Mouse (Mus musculus) intestine, postnatal 0 days (tissue): ENCODE measurements at regions not wholly inside any gene's neighbourhood (a gene's known extent, or its start where the extent isn't known, plus 50 kb on each side); places are given as distances from the start of the nearest gene placed in this dataset.

Experiments
- ATAC-seq: fragments of 200-750 bp; cut with Nextera tagmentation; 2 replicates; pipeline ENCODE4 v1.8.0; 2017; ENCODE audit warnings: mild to moderate bottlenecking, moderate TSS enrichment, moderate library complexity
- H3K27ac ChIP-seq: fragments of 300-500 bp; sonication (generic); 2 replicates; pipeline ENCODE4 v1.5.1; 2014; ENCODE audit warnings: mild to moderate bottlenecking, low read depth, low read length, moderate library complexity
- H3K27me3 ChIP-seq: fragments of 300-500 bp; sonication (generic); replicated peaks from 2 replicates; pipeline ENCODE4 v1.6.1; 2014; ENCODE audit warnings: low read length, mixed read lengths; ENCODE audit not compliant: control insufficient read depth, insufficient read depth
- H3K36me3 ChIP-seq: fragments of 300-500 bp; sonication (generic); 2 replicates; pipeline ENCODE4 v1.6.1; 2014; ENCODE audit warnings: mild to moderate bottlenecking, moderate library complexity; ENCODE audit not compliant: control insufficient read depth, insufficient read depth
- H3K4me1 ChIP-seq: fragments of 300-500 bp; sonication (generic); replicated peaks from 2 replicates; pipeline ENCODE4 v1.6.1; 2014; ENCODE audit warnings: antibody characterized with exemption, low read length, mixed read lengths; ENCODE audit not compliant: control insufficient read depth, insufficient read depth
- H3K4me2 ChIP-seq: fragments of 300-500 bp; sonication (generic); replicated peaks from 2 replicates; pipeline ENCODE4 v1.6.1; 2014; ENCODE audit warnings: low read depth, mild to moderate bottlenecking, moderate library complexity
- H3K4me3 ChIP-seq: fragments of 300-500 bp; sonication (generic); 2 replicates; pipeline ENCODE4 v1.5.1; 2014; ENCODE audit warnings: low read depth, low read length
- H3K9ac ChIP-seq: fragments of 300-500 bp; sonication (generic); 2 replicates; pipeline ENCODE4 v1.6.1; 2014; ENCODE audit warnings: mild to moderate bottlenecking, low read depth, low read length
- H3K9me3 ChIP-seq: fragments of 300-500 bp; sonication (generic); 2 replicates; pipeline ENCODE4 v1.6.1; 2016; ENCODE audit warnings: mixed run types; ENCODE audit not compliant: control insufficient read depth
- CTCF ChIP-seq: sonication (generic); IDR thresholded peaks from 2 replicates; pipeline ENCODE4 v1.5.1; 2016; ENCODE audit warnings: low read depth, mild to moderate bottlenecking, control low read depth, antibody characterized with exemption, moderate library complexity
- WGBS: fragments of 180-500 bp; shearing (Covaris S2); extraction: QIAGEN DNeasy Blood & Tissue Kit; methylation state at CpG from one replicate; pipeline ENCODE4 v1.1.7; 2014; 5-methylcytosine and 5-hydroxymethylcytosine counted together

DNA sequence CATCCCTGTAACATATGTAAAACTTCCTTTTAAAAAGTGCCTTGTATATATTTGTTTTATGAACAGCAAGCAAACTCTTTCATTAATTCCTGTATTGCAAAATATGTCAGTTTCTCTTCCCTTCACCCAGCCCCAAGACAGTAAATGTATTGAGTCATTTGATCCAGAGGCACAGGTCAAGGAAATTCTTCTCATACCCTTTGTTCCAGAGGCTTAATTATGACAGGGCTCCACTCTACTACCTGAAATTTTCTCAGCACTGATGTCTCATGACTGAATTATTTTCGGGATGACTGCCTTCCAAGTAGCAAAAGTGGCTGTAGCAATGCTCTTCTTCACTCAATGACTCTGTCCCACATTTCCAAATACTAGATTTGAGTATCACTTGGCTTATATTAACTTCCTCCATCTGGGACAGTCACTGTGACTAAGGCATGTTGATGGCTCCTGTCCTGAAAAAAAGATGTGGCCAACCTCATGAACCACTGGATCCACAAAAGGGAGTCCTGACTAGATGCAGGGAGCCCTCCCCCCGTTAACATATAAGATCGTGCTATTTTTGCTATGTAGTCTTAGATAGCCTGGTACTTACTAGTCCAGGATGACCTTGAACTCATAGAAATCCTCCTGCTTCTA lies 80.3 kb upstream of the Rbpj start:
- Histone ChIP-seq H3K9ac (no peak overlapping the region), H3K27ac (no peak overlapping the region), H3K4me2 (no peak overlapping the region), H3K27me3 (no peaks in the 10 kb centered on the region; the same call in 1 of the 2 replicates), H3K4me3 (no peak overlapping the region), H3K9me3 (no peaks in the 10 kb centered on the region), H3K36me3 (no peaks in the 10 kb centered on the region), H3K4me1 (no peaks in the 10 kb centered on the region)
- 87% methylated on average over 3 of the region's 3 CpGs for WGBS
- no peak for ATAC-seq
- no peak for TF ChIP-seq CTCF

DNA sequence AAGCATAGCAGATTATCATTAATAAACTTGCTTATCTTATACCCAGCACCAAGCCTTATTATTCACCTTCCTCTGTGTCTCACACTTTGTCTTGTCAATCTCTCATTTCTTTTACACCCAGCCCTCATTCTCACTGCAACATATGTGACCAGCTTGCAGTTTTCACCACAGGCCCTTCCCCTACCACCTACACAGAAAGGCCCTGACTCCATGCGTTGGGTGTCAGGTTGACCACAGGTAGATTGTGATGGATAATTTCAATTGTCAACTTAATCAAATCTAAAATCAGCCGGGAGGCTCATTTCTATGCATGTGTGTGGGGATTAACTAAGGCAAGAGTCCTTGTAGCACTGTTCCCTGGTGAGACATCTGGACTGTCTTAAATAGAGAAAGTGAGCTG lies 72.4 kb upstream of the Rbpj start:
- ATAC-seq = no peak
- H3K4me1 ChIP-seq = no peaks in the 10 kb centered on the region
- TF ChIP-seq CTCF = no peak
- H3K36me3 ChIP-seq = no peaks in the 10 kb centered on the region
- no peak overlapping the region for H3K27ac ChIP-seq
- no peaks in the 10 kb centered on the region for H3K27me3 ChIP-seq
- 86% methylated on average over 2 of the region's 2 CpGs for WGBS
- no peak overlapping the region for H3K4me3 ChIP-seq
- no peak overlapping the region for H3K9ac ChIP-seq
- H3K9me3 ChIP-seq = no peaks in the 10 kb centered on the region
- H3K4me2 ChIP-seq = no peak overlapping the region

DNA sequence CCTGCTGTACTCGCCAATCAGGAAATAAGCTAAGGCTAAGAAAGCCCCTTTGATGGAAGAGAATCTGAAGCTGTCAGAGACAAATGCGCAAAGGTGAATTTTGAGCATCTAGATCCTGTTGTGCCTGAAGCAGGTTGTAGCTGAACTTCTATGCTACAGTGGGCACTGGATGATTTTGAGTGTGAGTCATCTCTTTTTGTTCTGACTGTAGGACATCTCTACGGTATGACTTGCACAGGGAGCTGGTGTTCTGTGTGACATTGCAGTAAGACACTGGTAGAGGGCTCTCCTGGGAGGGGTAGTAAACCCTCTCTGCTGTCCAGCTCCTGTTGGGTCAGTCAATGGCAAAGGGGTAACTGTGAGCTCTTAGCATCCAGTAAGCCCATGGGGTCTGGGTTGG lies 71.4 kb upstream of the Rbpj start:
- Histone ChIP-seq H3K27me3 (no peaks in the 10 kb centered on the region), H3K4me3 (no peak overlapping the region), H3K9ac (no peak overlapping the region), H3K27ac (no peak overlapping the region), H3K36me3 (no peaks in the 10 kb centered on the region), H3K4me2 (no peak overlapping the region), H3K9me3 (no peaks in the 10 kb centered on the region), H3K4me1 (no peaks in the 10 kb centered on the region)
- 91% methylated on average over 3 of the region's 3 CpGs for WGBS
- no peak for TF ChIP-seq CTCF
- no peak for ATAC-seq

DNA sequence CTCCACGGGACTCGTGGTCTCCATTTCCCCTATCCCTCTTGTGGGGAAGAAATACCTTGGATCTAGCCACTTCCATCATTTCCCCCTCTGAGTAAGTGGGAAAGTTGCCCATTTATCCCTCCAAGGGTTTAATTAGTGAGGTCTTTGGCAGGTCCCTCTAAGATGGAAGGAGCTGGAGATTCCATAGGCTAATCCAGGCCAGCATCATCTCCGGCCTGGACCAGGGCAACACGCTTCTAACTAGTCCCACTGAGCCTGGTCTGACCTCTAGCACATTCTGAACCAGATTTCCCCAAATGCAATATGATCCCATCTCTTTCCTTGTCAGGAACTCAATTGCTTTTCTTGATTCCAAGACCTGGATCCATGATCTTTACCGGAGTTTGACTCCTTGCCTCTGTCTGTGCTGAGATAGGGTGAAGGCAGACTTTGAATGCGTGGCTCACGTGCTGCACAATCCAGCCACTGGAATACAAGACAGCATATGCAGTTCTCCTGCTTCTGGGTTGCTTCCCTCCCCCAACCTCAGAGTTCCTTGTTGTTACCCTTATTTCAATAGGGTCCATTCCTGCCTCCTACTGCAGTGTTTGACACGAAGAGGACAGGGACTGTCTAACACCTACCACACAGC lies 67.4 kb upstream of the Rbpj start:
- Histone ChIP-seq H3K4me3 (no peak overlapping the region), H3K4me1 (no peaks in the 10 kb centered on the region), H3K27ac (no peak overlapping the region), H3K9ac (no peak overlapping the region), H3K27me3 (no peaks in the 10 kb centered on the region), H3K36me3 (no peaks in the 10 kb centered on the region), H3K4me2 (no peak overlapping the region), H3K9me3 (no peaks in the 10 kb centered on the region)
- ATAC-seq = no peak
- 92% methylated on average over 8 of the region's 8 CpGs for WGBS
- no peak for TF ChIP-seq CTCF

DNA sequence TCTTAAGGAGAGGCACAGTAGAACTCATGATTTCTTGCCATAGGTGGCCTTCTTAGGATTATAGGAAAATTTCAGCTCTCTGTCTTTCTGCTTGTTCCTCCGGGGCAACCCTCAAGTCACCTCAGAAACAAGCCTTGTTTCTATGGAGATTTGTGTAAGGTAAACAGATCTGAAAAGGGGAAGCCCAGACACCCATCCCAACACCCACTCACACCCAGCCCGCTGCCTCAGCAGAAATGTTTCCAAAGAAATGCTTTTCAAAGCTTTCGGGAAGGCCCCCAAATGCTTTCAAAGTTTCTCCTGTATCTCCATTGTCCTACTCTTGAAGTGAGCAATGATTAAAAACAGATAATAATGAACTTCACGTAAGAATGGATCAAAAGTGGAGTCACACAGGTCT lies 64.9 kb upstream of the Rbpj start:
- WGBS = 66% methylated on average over 4 of the region's 4 CpGs
- H3K27ac ChIP-seq = no peak overlapping the region
- H3K4me1 ChIP-seq = no peaks in the 10 kb centered on the region
- no peaks in the 10 kb centered on the region for H3K36me3 ChIP-seq
- no peak for ATAC-seq
- no peak overlapping the region for H3K4me2 ChIP-seq
- H3K9me3 ChIP-seq = no peaks in the 10 kb centered on the region
- no peaks in the 10 kb centered on the region for H3K27me3 ChIP-seq
- H3K4me3 ChIP-seq = no peak overlapping the region
- no peak overlapping the region for H3K9ac ChIP-seq
- TF ChIP-seq CTCF = no peak

DNA sequence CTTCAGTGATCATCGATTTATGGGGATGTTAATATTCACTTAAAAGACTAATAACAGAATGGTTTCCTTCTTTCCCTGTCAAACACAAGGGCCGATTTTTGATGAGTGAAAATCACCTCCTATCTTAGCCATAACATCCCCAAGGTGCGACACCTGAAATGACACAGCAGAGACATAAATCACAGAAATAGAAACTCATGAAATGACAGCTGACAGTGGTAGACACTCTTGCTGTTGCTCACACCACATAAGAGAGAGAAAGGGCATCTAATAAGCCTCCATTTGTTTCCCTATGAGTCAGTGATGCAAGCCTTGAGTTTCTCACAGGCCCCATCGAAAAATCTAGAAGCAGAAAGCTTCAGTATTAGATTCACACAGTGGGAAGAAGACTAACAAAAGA lies 63.9 kb upstream of the Rbpj start:
- Histone ChIP-seq H3K4me2 (no peak overlapping the region), H3K27me3 (no peaks in the 10 kb centered on the region), H3K9me3 (no peaks in the 10 kb centered on the region), H3K36me3 (no peaks in the 10 kb centered on the region), H3K9ac (no peak overlapping the region), H3K4me3 (no peak overlapping the region), H3K4me1 (no peaks in the 10 kb centered on the region), H3K27ac (no peak overlapping the region)
- no peak for ATAC-seq
- no peak for TF ChIP-seq CTCF
- 89% methylated on average over 4 of the region's 4 CpGs for WGBS
